17 mouse cellular contexts compared by ENCODE assay signal in the genomic region with DNA sequence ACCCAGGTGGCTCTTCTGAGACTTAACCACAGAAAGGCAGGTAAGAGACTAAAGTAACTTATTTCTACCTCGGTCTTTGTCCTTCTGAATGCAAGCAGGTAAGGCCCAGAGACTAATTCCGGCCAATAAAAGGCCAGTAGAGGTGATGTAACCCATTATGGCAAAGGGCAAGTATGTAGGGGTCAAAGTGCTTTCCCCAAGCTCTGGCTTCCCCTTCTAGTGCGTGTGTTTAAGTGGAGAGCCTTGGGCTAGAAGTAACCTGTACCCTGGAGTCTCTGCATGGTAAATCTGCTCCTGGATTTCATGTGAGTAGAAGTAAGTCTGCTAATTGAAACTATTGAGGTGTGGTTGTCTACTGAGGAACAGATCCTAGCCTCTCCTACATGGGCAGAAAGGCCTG.
"Had no signal": no experiment of that assay in that cellular context is flagged by ENCODE, and none has a peak within 500 bp of the region (broad histone marks: within the 10 kb centered on the region; RNA-seq: fewer than 3 reads in every experiment).

No protein-coding gene starts in this region.

- H3K4me1 ChIP-seq: hindbrain, embryonic 15.5 days; liver, embryonic 13.5 days; neural tube, embryonic 12.5 days; neural tube, embryonic 15.5 days had no signal

- H3K27ac ChIP-seq: hindbrain, embryonic 15.5 days; limb, embryonic 12.5 days; limb, embryonic 15.5 days; liver, embryonic 13.5 days; macrophage; midbrain, embryonic 13.5 days; neural tube, embryonic 12.5 days; neural tube, embryonic 15.5 days had no signal

- H3K4me2 ChIP-seq: hindbrain, embryonic 15.5 days; limb, embryonic 12.5 days; limb, embryonic 15.5 days; liver, embryonic 13.5 days; lung, embryonic 14.5 days; midbrain, embryonic 13.5 days; neural tube, embryonic 12.5 days; neural tube, embryonic 15.5 days had no signal

- H3K4me3 ChIP-seq: hindbrain, embryonic 15.5 days; limb, embryonic 12.5 days; limb, embryonic 15.5 days; liver, embryonic 13.5 days; midbrain, embryonic 13.5 days; neural tube, embryonic 12.5 days; neural tube, embryonic 15.5 days had no signal

- H3K36me3 ChIP-seq: hindbrain, embryonic 15.5 days; limb, embryonic 12.5 days; limb, embryonic 15.5 days; liver, embryonic 13.5 days; midbrain, embryonic 13.5 days; neural tube, embryonic 12.5 days; neural tube, embryonic 15.5 days had no signal

- DNase-seq: kidney, adult 8-10 months; kidney, postnatal 14 days; kidney, postnatal 4 days; liver, embryonic 13.5 days; lung, embryonic 14.5 days; right cerebral cortex, adult 18-20 months; right cerebral cortex, postnatal 14 days; thymus, adult 18-20 months; thymus, postnatal 36 days had no signal

- H3K9me3 ChIP-seq: hindbrain, embryonic 15.5 days; limb, embryonic 15.5 days had no signal

- H3K27me3 ChIP-seq: hindbrain, embryonic 15.5 days; limb, embryonic 12.5 days; liver, embryonic 13.5 days; midbrain, embryonic 13.5 days; neural tube, embryonic 12.5 days; neural tube, embryonic 15.5 days had no signal

- ATAC-seq: lung, postnatal 0 days; midbrain, embryonic 13.5 days had no signal

- H3K9ac ChIP-seq: hindbrain, embryonic 15.5 days; limb, embryonic 12.5 days; limb, embryonic 15.5 days; liver, embryonic 13.5 days; lung, embryonic 14.5 days; midbrain, embryonic 13.5 days; neural tube, embryonic 12.5 days; neural tube, embryonic 15.5 days had no signal
